Mouse (Mus musculus) right cerebral cortex, postnatal 4 days (tissue): ENCODE results near the gene Mbtps1.

ENCODE experiments used
- DNase-seq: peaks from one replicate; pipeline ENCODE4 v3.0.0-alpha.2; 2022

The Mbtps1 gene

GRCm38 (mm10) chr8:119501598-119501997 lies 56.9 kb downstream of the Mbtps1 start, which contains the start of gene Slc38a8:
Gene Slc38a8, minus strand, starts transcription at chr8:119501698.
- DNase-seq, result no peak

- DNase-seq, result no peak
These were observed 58.7 kb downstream of the Mbtps1 start for GRCm38 (mm10) chr8:119499836-119500235.

GRCm38 (mm10) chr8:119496848-119497247 lies 61.7 kb downstream of the Mbtps1 start:
- peak; percentile 32 for DNase-seq

- DNase-seq, result no peak
These were observed 71.4 kb downstream of the Mbtps1 start for GRCm38 (mm10) chr8:119487093-119487492.

- DNase-seq, result no peak
These were observed 74.2 kb downstream of the Mbtps1 start for GRCm38 (mm10) chr8:119484145-119484896.

GRCm38 (mm10) chr8:119478684-119479083 lies 79.9 kb downstream of the Mbtps1 start:
- DNase-seq, result no peak

- DNase-seq, result no peak
These were observed 90.4 kb downstream of the Mbtps1 start for GRCm38 (mm10) chr8:119468091-119468490.

- no peak for DNase-seq
These were observed 91.7 kb downstream of the Mbtps1 start for GRCm38 (mm10) chr8:119466794-119467193.

- peak; percentile 54 for DNase-seq
These were observed 92.4 kb downstream of the Mbtps1 start for GRCm38 (mm10) chr8:119466105-119466504.

GRCm38 (mm10) chr8:119463709-119464108 lies 94.8 kb downstream of the Mbtps1 start:
- DNase-seq, result no peak

GRCm38 (mm10) chr8:119461356-119461755 lies 97.2 kb downstream of the Mbtps1 start:
- peak; percentile 69 for DNase-seq

GRCm38 (mm10) chr8:119459724-119460123 lies 98.8 kb downstream of the Mbtps1 start:
- DNase-seq, result no peak
